Mouse (Mus musculus) bone marrow, adult 2 months (tissue): ENCODE results near the gene Cbr2.

Experiments used
- CTCF ChIP-seq: fragments of 200-500 bp; IDR thresholded peaks from 2 replicates; pipeline ENCODE4 v1.5.1; 2011; ENCODE audit warnings: low read length, control low read depth; ENCODE audit not compliant: control insufficient read depth, insufficient read depth
- POLR2A ChIP-seq: fragments of 200-500 bp; IDR thresholded peaks from 2 replicates; pipeline ENCODE4 v1.6.1; 2011; ENCODE audit warnings: low read depth, mild to moderate bottlenecking, control low read depth, low read length, borderline replicate concordance; ENCODE audit not compliant: control insufficient read depth

GRCm38 (mm10) chr11:120747974-120748373 lies 16.1 kb upstream of the Cbr2 start:
- TF ChIP-seq CTCF (no peak), POLR2A (no peak)
